ENCODE assay signal across 10 mouse cellular contexts in genomic region chr10:81377362-81377664, GRCm38 (mm10). TPM values are rescaled to one million over a fixed set of nuclear protein-coding genes. Genes with fewer than 3 reads are reported as not detected.
DNase-seq lines count a peak whose midpoint lies in the region; ATAC-seq and TF ChIP-seq lines count a peak whose summit lies in the region.
"Had no signal": no experiment of that assay in that cellular context is flagged by ENCODE, and none has a peak within 500 bp of the region (broad histone marks: within the 10 kb centered on the region; RNA-seq: fewer than 3 reads in every experiment).

No protein-coding gene starts in this region.

- TF ChIP-seq EP300 in heart, postnatal 0 days (IDR thresholded peaks at IDR 0.05; ENCODE audit: low read depth), result no peak

- H3K27ac ChIP-seq in heart, postnatal 0 days (ENCODE audit: low read depth), result peak overlapping the region; percentile 36; the same call in 1 of the 2 replicates
- H3K27ac ChIP-seq in hindbrain, embryonic 12.5 days, result no peak overlapping the region
- H3K27ac ChIP-seq in midbrain, embryonic 12.5 days (replicated peaks), result 0 out of 2 replicates have a peak overlapping the region, but pooled peaks have one; percentile 73

- H3K9ac ChIP-seq in heart, postnatal 0 days (replicated peaks; ENCODE audit: low read depth, low read length), result peak overlapping the region; percentile 92
- H3K9ac ChIP-seq in hindbrain, embryonic 12.5 days, result peak overlapping the region; percentile 96
- peak overlapping the region; percentile 97 for H3K9ac ChIP-seq in midbrain, embryonic 12.5 days (replicated peaks)

- H3K36me3 ChIP-seq in heart, postnatal 0 days (replicated peaks; ENCODE audit: control insufficient read depth, insufficient read depth, low read length), result peaks cover 24% of the 10 kb centered on the region
- H3K36me3 ChIP-seq in hindbrain, embryonic 12.5 days, result peaks cover 30% of the 10 kb centered on the region
- peaks cover 34% of the 10 kb centered on the region for H3K36me3 ChIP-seq in midbrain, embryonic 12.5 days

- no peaks in the 10 kb centered on the region for H3K9me3 ChIP-seq in heart, postnatal 0 days (replicated peaks; ENCODE audit: control insufficient read depth, low read length)
- no peaks in the 10 kb centered on the region for H3K9me3 ChIP-seq in hindbrain, embryonic 12.5 days (replicated peaks)
- H3K9me3 ChIP-seq in midbrain, embryonic 12.5 days, result no peaks in the 10 kb centered on the region

- H3K4me2 ChIP-seq in heart, postnatal 0 days (ENCODE audit: low read depth, low read length), result peak overlapping the region; percentile 83
- peak overlapping the region; percentile 82 for H3K4me2 ChIP-seq in hindbrain, embryonic 12.5 days (replicated peaks)
- peak overlapping the region; percentile 84 for H3K4me2 ChIP-seq in midbrain, embryonic 12.5 days (replicated peaks)

- peak overlapping the region; percentile 87 for H3K4me3 ChIP-seq in heart, postnatal 0 days (ENCODE audit: low read depth, low read length)
- H3K4me3 ChIP-seq in hindbrain, embryonic 12.5 days, result peak overlapping the region; percentile 88
- peak overlapping the region; percentile 85 for H3K4me3 ChIP-seq in midbrain, embryonic 12.5 days

- 41% methylated on average over 2 of the region's 2 CpGs for WGBS in heart, postnatal 0 days
- WGBS in hindbrain, embryonic 12.5 days, result 68% methylated on average over 2 of the region's 2 CpGs
- 63% methylated on average over 2 of the region's 2 CpGs for WGBS in midbrain, embryonic 12.5 days

- TF ChIP-seq CTCF in heart, postnatal 0 days (IDR thresholded peaks at IDR 0.05; ENCODE audit: low read depth), result no peak

- no peaks in the 10 kb centered on the region for H3K27me3 ChIP-seq in heart, postnatal 0 days (ENCODE audit: control insufficient read depth, insufficient read depth, low read length)
- H3K27me3 ChIP-seq in hindbrain, embryonic 12.5 days, result no peaks in the 10 kb centered on the region
- no peaks in the 10 kb centered on the region for H3K27me3 ChIP-seq in midbrain, embryonic 12.5 days

- peaks cover 17% of the 10 kb centered on the region for H3K4me1 ChIP-seq in heart, postnatal 0 days (ENCODE audit: control insufficient read depth, insufficient read depth)
- peaks cover 31% of the 10 kb centered on the region for H3K4me1 ChIP-seq in hindbrain, embryonic 12.5 days
- H3K4me1 ChIP-seq in midbrain, embryonic 12.5 days, result peaks cover 33% of the 10 kb centered on the region

- DNase-seq in heart, postnatal 0 days (ENCODE audit: low spot score), result no peak
- no peak for DNase-seq in heart, adult 8-10 months (ENCODE audit: low spot score)
- DNase-seq in adipocyte (ENCODE audit: low spot score), result peak; percentile 30
- no peak for DNase-seq in left cerebral cortex, adult 8-10 months (ENCODE audit: low spot score in 2 of 2)
- no peak for DNase-seq in left cerebral cortex, adult 11 months (ENCODE audit: low spot score)
- no peak for DNase-seq in frontal cortex, postnatal 36 days (ENCODE audit: low spot score in 2 of 2)
- DNase-seq: gastrocnemius, postnatal 36 days; retina, postnatal 1 day had no signal

- no peak for ATAC-seq in heart, postnatal 0 days (ENCODE audit: insufficient read depth, low read depth)
- ATAC-seq in hindbrain, embryonic 12.5 days (ENCODE audit: low FRiP score), result no peak
- ATAC-seq in midbrain, embryonic 12.5 days (ENCODE audit: low FRiP score, low read depth), result no peak

RNA-seq across cellular contexts. Expression of gene Fzr1, which starts 1.0 kb away (rescaled TPM):
- total RNA-seq in heart, postnatal 0 days (2014; rRNA removed; ENCODE audit: low replicate concordance), result 47.6 and 53.9 TPM in 2 replicates
- polyA plus RNA-seq in heart, postnatal 0 days (2015; fragmentation: Nextera tagmentation; extraction: Ambion mirVana), result 45.8 and 48.4 TPM in 2 replicates
- 10 to 100 TPM; 25.9 to 39.0 (median 32.2) TPM for total RNA-seq in heart, adult 8-10 months (2022)
- polyA plus RNA-seq in hindbrain, embryonic 12.5 days (2016; fragmentation: Nextera tagmentation; extraction: Ambion mirVana), result 132 and 134 TPM in 2 replicates
- 135 and 139 TPM in 2 replicates for polyA plus RNA-seq in midbrain, embryonic 12.5 days (2016; fragmentation: Nextera tagmentation; extraction: Ambion mirVana)
- 10 to 100 TPM; 66.8 to 73.4 (median 70.6) TPM for total RNA-seq in left cerebral cortex, adult 8-10 months (2022)

RNA-seq across cellular contexts. Expression of gene Dohh, which starts 6.9 kb away (rescaled TPM):
- total RNA-seq in heart, postnatal 0 days (2014; rRNA removed; ENCODE audit: low replicate concordance), result 123 and 139 TPM in 2 replicates
- 75.2 and 77.6 TPM in 2 replicates for polyA plus RNA-seq in heart, postnatal 0 days (2015; fragmentation: Nextera tagmentation; extraction: Ambion mirVana)
- total RNA-seq in heart, adult 8-10 months (2022), result 10 to 100 TPM; 49.1 to 55.0 (median 53.8) TPM
- 62.7 and 67.5 TPM in 2 replicates for polyA plus RNA-seq in hindbrain, embryonic 12.5 days (2016; fragmentation: Nextera tagmentation; extraction: Ambion mirVana)
- 63.5 and 67.2 TPM in 2 replicates for polyA plus RNA-seq in midbrain, embryonic 12.5 days (2016; fragmentation: Nextera tagmentation; extraction: Ambion mirVana)
- total RNA-seq in left cerebral cortex, adult 8-10 months (2022), result 10 to 100 TPM; 81.4 to 89.7 (median 85.5) TPM

RNA-seq across cellular contexts. Expression of gene Gm48551, which starts 7.0 kb away (rescaled TPM):
- total RNA-seq in heart, postnatal 0 days (2014; rRNA removed; ENCODE audit: low replicate concordance), result 0.11 TPM in 1 of 2 replicates, not detected in the other
- polyA plus RNA-seq in heart, postnatal 0 days (2015; fragmentation: Nextera tagmentation; extraction: Ambion mirVana), result 0.43 and 1.1 TPM in 2 replicates
- total RNA-seq in heart, adult 8-10 months (2022), result 1 to 10 TPM in 2 of 4 experiments, under 1 TPM in 2; 0.73 to 1.3 (median 1.0) TPM
- polyA plus RNA-seq in hindbrain, embryonic 12.5 days (2016; fragmentation: Nextera tagmentation; extraction: Ambion mirVana), result 5.7 and 5.9 TPM in 2 replicates
- polyA plus RNA-seq in midbrain, embryonic 12.5 days (2016; fragmentation: Nextera tagmentation; extraction: Ambion mirVana), result 4.2 and 5.5 TPM in 2 replicates
- total RNA-seq in left cerebral cortex, adult 8-10 months (2022), result 1 to 10 TPM; 2.0 to 5.2 (median 4.0) TPM

RNA-seq across cellular contexts. Expression of gene Gm48552, which starts 11.5 kb away (rescaled TPM):
- total RNA-seq in heart, postnatal 0 days (2014; rRNA removed; ENCODE audit: low replicate concordance), result not detected in 2 replicates
- 0.45 and 0.70 TPM in 2 replicates for polyA plus RNA-seq in heart, postnatal 0 days (2015; fragmentation: Nextera tagmentation; extraction: Ambion mirVana)
- total RNA-seq in heart, adult 8-10 months (2022), result under 1 TPM in 2 of 4 experiments, not detected in 2; 0.50 to 0.72 TPM
- 1.1 and 2.4 TPM in 2 replicates for polyA plus RNA-seq in hindbrain, embryonic 12.5 days (2016; fragmentation: Nextera tagmentation; extraction: Ambion mirVana)
- polyA plus RNA-seq in midbrain, embryonic 12.5 days (2016; fragmentation: Nextera tagmentation; extraction: Ambion mirVana), result 0.50 and 2.3 TPM in 2 replicates
- total RNA-seq in left cerebral cortex, adult 8-10 months (2022), result 1 to 10 TPM; 2.5 to 3.3 (median 2.6) TPM

RNA-seq across cellular contexts. Expression of gene 4930404N11Rik, which starts 11.7 kb away (rescaled TPM):
- not detected in 2 replicates for total RNA-seq in heart, postnatal 0 days (2014; rRNA removed; ENCODE audit: low replicate concordance)
- polyA plus RNA-seq in heart, postnatal 0 days (2015; fragmentation: Nextera tagmentation; extraction: Ambion mirVana), result 0.68 and 1.0 TPM in 2 replicates
- total RNA-seq in heart, adult 8-10 months (2022), result under 1 TPM in 2 of 4 experiments, not detected in 2; 0.29 to 0.66 TPM
- polyA plus RNA-seq in hindbrain, embryonic 12.5 days (2016; fragmentation: Nextera tagmentation; extraction: Ambion mirVana), result 0.52 and 0.88 TPM in 2 replicates
- 0.34 and 0.92 TPM in 2 replicates for polyA plus RNA-seq in midbrain, embryonic 12.5 days (2016; fragmentation: Nextera tagmentation; extraction: Ambion mirVana)
- 1 to 10 TPM in 3 of 4 experiments, under 1 TPM in 1; 0.77 to 2.4 (median 1.2) TPM for total RNA-seq in left cerebral cortex, adult 8-10 months (2022)
